Mouse (Mus musculus) hindbrain, embryonic 15.5 days (tissue): ENCODE data around the gene E2f8. TPM values are rescaled to one million over a fixed set of nuclear protein-coding genes. Genes with fewer than 3 reads are reported as not detected.

ENCODE experiments used
- ATAC-seq: fragments of 200-750 bp; cut with Nextera tagmentation; 2 replicates; pipeline ENCODE4 v1.8.0; 2017; ENCODE audit warnings: low read depth, moderate number of reproducible peaks, moderate TSS enrichment; ENCODE audit not compliant: low FRiP score
- H3K27ac ChIP-seq: fragments of 300-500 bp; sonication (generic); replicated peaks from 2 replicates; pipeline ENCODE4 v1.5.1; 2015; ENCODE audit warnings: mild to moderate bottlenecking, inconsistent platforms
- H3K27me3 ChIP-seq: fragments of 300-500 bp; sonication (generic); 2 replicates; pipeline ENCODE4 v1.6.1; 2015; ENCODE audit warnings: control low read depth, inconsistent platforms
- H3K36me3 ChIP-seq: fragments of 300-500 bp; sonication (generic); 2 replicates; pipeline ENCODE4 v1.6.1; 2015; ENCODE audit warnings: control low read depth, inconsistent platforms
- H3K4me1 ChIP-seq: fragments of 300-500 bp; sonication (generic); replicated peaks from 2 replicates; pipeline ENCODE4 v1.6.1; 2015; ENCODE audit warnings: control low read depth, inconsistent platforms
- H3K4me2 ChIP-seq: fragments of 300-500 bp; sonication (generic); 2 replicates; pipeline ENCODE4 v1.6.1; 2015; ENCODE audit warnings: moderate library complexity, mild to moderate bottlenecking, inconsistent platforms
- H3K4me3 ChIP-seq: fragments of 300-500 bp; sonication (generic); 2 replicates; pipeline ENCODE4 v1.5.1; 2015; ENCODE audit warnings: mild to moderate bottlenecking, inconsistent platforms
- H3K9ac ChIP-seq: fragments of 300-500 bp; sonication (generic); 2 replicates; pipeline ENCODE4 v1.6.1; 2015; ENCODE audit warnings: inconsistent platforms
- H3K9me3 ChIP-seq: fragments of 300-500 bp; sonication (generic); 2 replicates; pipeline ENCODE4 v1.6.1; 2016; ENCODE audit warnings: control low read depth, inconsistent platforms
- WGBS: fragments of 180-500 bp; shearing (Covaris S2); methylation state at CpG from one replicate; pipeline ENCODE4 v1.1.7; 2015; 5-methylcytosine and 5-hydroxymethylcytosine counted together
- polyA plus RNA-seq: library from polyadenylated mRNA; unstranded; fragments of >200 nt; fragmentation: Nextera tagmentation; extraction: Ambion mirVana; gene quantifications from 2 replicates; pipeline ENCODE4 v1.2.1, GENCODE M21; 2015

The E2f8 gene
- polyA plus RNA-seq, 1 experiment from 2014 or later: 3.4 TPM

GRCm38 (mm10) chr7:48829177-48829910, 52.1 kb downstream of the E2f8 start:
- Histone ChIP-seq H3K4me3 (no peak overlapping the region), H3K27me3 (peaks cover 35% of the 10 kb centered on the region), H3K36me3 (peaks cover 36% of the 10 kb centered on the region), H3K4me2 (no peak overlapping the region), H3K9ac (no peak overlapping the region), H3K4me1 (peaks cover 3% of the 10 kb centered on the region; the same call in 1 of the 2 replicates), H3K27ac (no peak overlapping the region), H3K9me3 (no peaks in the 10 kb centered on the region)
- no peak for ATAC-seq
- 86% methylated on average over 5 of the region's 5 CpGs for whole genome bisulfite sequencing

GRCm38 (mm10) chr7:48825170-48825569, 56.2 kb downstream of the E2f8 start:
- 94% methylated on average over 6 of the region's 6 CpGs for WGBS
- no peak overlapping the region for H3K4me2 ChIP-seq
- no peak overlapping the region for H3K9ac ChIP-seq
- H3K27ac ChIP-seq: no peak overlapping the region
- H3K4me3 ChIP-seq: no peak overlapping the region
- no peaks in the 10 kb centered on the region for H3K4me1 ChIP-seq
- H3K9me3 ChIP-seq: no peaks in the 10 kb centered on the region
- ATAC-seq: no peak
- H3K27me3 ChIP-seq: no peaks in the 10 kb centered on the region
- H3K36me3 ChIP-seq: peaks cover 64% of the 10 kb centered on the region

- Histone ChIP-seq H3K4me3 (no peak overlapping the region), H3K4me1 (no peaks in the 10 kb centered on the region), H3K9me3 (no peaks in the 10 kb centered on the region), H3K9ac (no peak overlapping the region), H3K27me3 (no peaks in the 10 kb centered on the region), H3K27ac (no peak overlapping the region), H3K4me2 (no peak overlapping the region), H3K36me3 (peaks cover 69% of the 10 kb centered on the region)
- ATAC-seq: no peak
- WGBS: 98% methylated on average over 1 of the region's 1 CpGs
Observed at GRCm38 (mm10) chr7:48824671-48825070, 56.7 kb downstream of the E2f8 start.

- H3K4me1 ChIP-seq: no peaks in the 10 kb centered on the region
- no peak for ATAC-seq
- no peaks in the 10 kb centered on the region for H3K27me3 ChIP-seq
- no peaks in the 10 kb centered on the region for H3K9me3 ChIP-seq
- H3K4me3 ChIP-seq: no peak overlapping the region
- no peak overlapping the region for H3K4me2 ChIP-seq
- H3K27ac ChIP-seq: no peak overlapping the region
- peaks cover 79% of the 10 kb centered on the region for H3K36me3 ChIP-seq
- over 99% methylated on average over 3 of the region's 3 CpGs for WGBS
- H3K9ac ChIP-seq: no peak overlapping the region
Observed at GRCm38 (mm10) chr7:48823621-48824020, 57.8 kb downstream of the E2f8 start.

DNA sequence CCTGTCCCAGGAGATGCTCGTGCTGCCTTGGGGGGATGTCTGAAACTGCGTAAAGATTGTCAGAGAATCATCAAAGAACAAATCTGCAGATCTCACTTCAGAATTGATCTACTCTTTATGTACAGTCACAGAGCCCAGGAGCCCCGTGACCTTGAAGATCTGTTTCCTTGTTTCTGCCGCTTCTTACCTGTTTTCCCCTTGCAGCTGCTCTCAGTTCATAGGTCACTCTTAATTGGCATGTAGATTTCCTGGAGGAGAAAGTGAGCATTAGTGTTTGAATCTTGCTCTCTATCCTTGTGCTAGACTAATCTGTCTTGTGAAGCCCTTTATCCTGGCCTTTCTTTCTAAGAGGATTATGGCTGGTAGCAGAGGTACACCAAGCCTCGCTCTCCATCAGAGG, 59.7 kb downstream of the E2f8 start:
- Histone ChIP-seq H3K4me1 (no peaks in the 10 kb centered on the region), H3K27me3 (no peaks in the 10 kb centered on the region), H3K9me3 (no peaks in the 10 kb centered on the region), H3K4me2 (no peak overlapping the region), H3K36me3 (peaks cover 74% of the 10 kb centered on the region), H3K4me3 (no peak overlapping the region), H3K27ac (no peak overlapping the region; the same call in 1 of the 2 replicates), H3K9ac (no peak overlapping the region)
- WGBS: 83% methylated on average over 5 of the region's 5 CpGs
- ATAC-seq: no peak

Other genes with a start within 250 kb of the E2f8 start
- not detected in 2 replicates for gene Mrgprb3, start 237.8 kb downstream of the E2f8 start, polyA plus RNA-seq
- 35.8 and 37.9 TPM in 2 replicates for gene Zdhhc13, start 92.6 kb downstream of the E2f8 start, polyA plus RNA-seq
- 0.47 and 0.56 TPM in 2 replicates for gene Csrp3, start 33.6 kb downstream of the E2f8 start, polyA plus RNA-seq
- gene Nav2, start 27.1 kb upstream of the E2f8 start, polyA plus RNA-seq: 24.7 and 26.5 TPM in 2 replicates